Mouse (Mus musculus): Measurements from ENCODE around the gene Hist1h4j.
"Not testable (repeated sequence)": the region's sequence is repeated elsewhere in the genome, so short reads cannot be mapped to it uniquely, and the experiment has no call there.

DNA sequence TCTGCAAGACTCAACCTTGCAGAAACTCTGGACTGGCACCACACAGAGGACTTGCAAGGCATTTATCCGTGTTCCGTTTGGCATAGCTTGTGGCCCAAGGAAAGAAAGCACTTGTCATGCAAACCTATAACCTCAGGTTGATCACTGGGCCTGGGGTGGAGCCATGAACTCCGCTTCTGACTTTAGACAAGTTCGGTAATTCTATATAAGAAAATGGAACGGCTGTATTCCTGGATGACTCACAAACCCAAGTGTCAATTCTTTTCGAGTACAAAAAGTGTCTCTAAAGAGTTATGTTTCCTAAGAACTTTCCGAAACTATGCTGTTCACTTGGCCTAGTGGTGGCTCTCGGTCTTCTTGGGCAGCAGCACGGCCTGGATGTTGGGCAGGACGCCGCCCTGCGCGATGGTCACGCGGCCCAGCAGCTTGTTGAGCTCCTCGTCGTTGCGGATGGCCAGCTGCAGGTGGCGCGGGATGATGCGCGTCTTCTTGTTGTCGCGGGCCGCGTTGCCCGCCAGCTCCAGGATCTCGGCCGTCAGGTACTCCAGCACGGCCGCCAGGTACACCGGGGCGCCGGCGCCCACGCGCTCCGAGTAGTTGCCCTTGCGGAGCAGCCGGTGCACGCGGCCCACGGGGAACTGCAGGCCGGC is 13.6 kb upstream of the Hist1h4j start:
- not testable (repeated sequence) for TF ChIP-seq GATA1 (IDR thresholded peaks at IDR 0.05; ENCODE audit: borderline replicate concordance, low read length); CTCF (IDR thresholded peaks at IDR 0.05; ENCODE audit: low read depth, low read length); TAL1 (conservative IDR thresholded peaks at IDR 0.05; ENCODE audit: low read depth, low read length); GATA2 (IDR thresholded peaks at IDR 0.05; ENCODE audit: borderline replicate concordance, low read depth, low read length); POLR2AphosphoS5 (IDR thresholded peaks at IDR 0.05; ENCODE audit: insufficient replicate concordance, low read depth, low read length)

Data from G1E (cell line).